Mouse (Mus musculus) heart, postnatal 0 days (tissue): ENCODE measurements at regions not wholly inside any gene's neighbourhood (a gene's known extent, or its start where the extent isn't known, plus 50 kb on each side); places are given as distances from the start of the nearest gene placed in this dataset.

Experiments
- ATAC-seq: fragments of 200-750 bp; cut with Nextera tagmentation; 2 replicates; pipeline ENCODE4 v1.8.0; 2017; ENCODE audit warnings: low read depth, moderate number of reproducible peaks, moderate library complexity; ENCODE audit not compliant: insufficient read depth
- DNase-seq: peaks from one replicate; pipeline ENCODE4 v3.0.0-alpha.2; 2016; ENCODE audit warnings: low spot score
- H3K27ac ChIP-seq: fragments of 300-500 bp; sonication (generic); 2 replicates; pipeline ENCODE4 v1.5.1; 2014; ENCODE audit warnings: low read depth, mild to moderate bottlenecking
- H3K27me3 ChIP-seq: fragments of 300-500 bp; sonication (generic); 2 replicates; pipeline ENCODE4 v1.6.1; 2014; ENCODE audit warnings: low read length, mixed read lengths; ENCODE audit not compliant: control insufficient read depth, insufficient read depth
- H3K36me3 ChIP-seq: fragments of 300-500 bp; sonication (generic); replicated peaks from 2 replicates; pipeline ENCODE4 v1.6.1; 2014; ENCODE audit warnings: low read length, mixed read lengths; ENCODE audit not compliant: control insufficient read depth, insufficient read depth
- H3K4me1 ChIP-seq: fragments of 300-500 bp; sonication (generic); 2 replicates; pipeline ENCODE4 v1.6.1; 2014; ENCODE audit warnings: antibody characterized with exemption; ENCODE audit not compliant: control insufficient read depth, insufficient read depth
- H3K4me2 ChIP-seq: fragments of 300-500 bp; sonication (generic); 2 replicates; pipeline ENCODE4 v1.6.1; 2014; ENCODE audit warnings: low read depth, mild to moderate bottlenecking, low read length, moderate library complexity
- H3K4me3 ChIP-seq: fragments of 300-500 bp; sonication (generic); 2 replicates; pipeline ENCODE4 v1.5.1; 2014; ENCODE audit warnings: low read depth, low read length
- H3K9ac ChIP-seq: fragments of 300-500 bp; sonication (generic); replicated peaks from 2 replicates; pipeline ENCODE4 v1.6.1; 2014; ENCODE audit warnings: low read depth, low read length, mixed read lengths
- H3K9me3 ChIP-seq: fragments of 300-500 bp; sonication (generic); replicated peaks from 2 replicates; pipeline ENCODE4 v1.6.1; 2016; ENCODE audit warnings: low read length; ENCODE audit not compliant: control insufficient read depth
- CTCF ChIP-seq: IDR thresholded peaks from 2 replicates; pipeline ENCODE4 v1.5.1; 2016; ENCODE audit warnings: antibody characterized with exemption, control low read depth, low read depth
- EP300 ChIP-seq: IDR thresholded peaks from 2 replicates; pipeline ENCODE4 v1.6.1; 2016; ENCODE audit warnings: antibody characterized with exemption, low read depth
- WGBS: fragments of 180-500 bp; shearing (Covaris S2); extraction: QIAGEN DNeasy Blood & Tissue Kit; methylation state at CpG from one replicate; pipeline ENCODE4 v1.1.7; 2014; 5-methylcytosine and 5-hydroxymethylcytosine counted together

DNA sequence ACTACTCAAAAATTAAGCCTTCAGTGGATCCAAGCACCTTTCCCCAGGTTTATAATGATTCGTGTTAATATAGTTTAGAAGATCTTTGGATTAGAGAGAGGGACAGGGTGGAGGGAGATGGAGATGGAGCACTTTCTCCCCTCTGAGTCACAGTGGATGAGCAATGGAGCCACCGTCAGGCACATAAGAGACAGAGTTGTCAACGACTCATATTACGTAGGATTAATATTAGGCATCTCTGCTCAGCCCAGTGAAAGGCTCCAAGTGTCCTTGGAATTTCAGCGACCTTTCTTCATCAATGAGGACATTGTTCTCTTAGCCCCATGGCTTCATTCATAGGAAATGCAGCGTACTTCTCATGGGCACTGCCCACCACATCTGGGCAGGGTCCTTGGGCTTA lies 270.4 kb downstream of the Plpp3 start:
- Histone ChIP-seq H3K4me3 (no peak overlapping the region), H3K4me2 (no peak overlapping the region), H3K4me1 (no peaks in the 10 kb centered on the region), H3K9me3 (no peaks in the 10 kb centered on the region), H3K9ac (no peak overlapping the region), H3K27ac (no peak overlapping the region), H3K36me3 (no peaks in the 10 kb centered on the region), H3K27me3 (no peaks in the 10 kb centered on the region)
- ATAC-seq (no peak), DNase-seq (no peak)
- 82% methylated on average over 6 of the region's 6 CpGs for WGBS
- TF ChIP-seq CTCF (no peak), EP300 (no peak)

DNA sequence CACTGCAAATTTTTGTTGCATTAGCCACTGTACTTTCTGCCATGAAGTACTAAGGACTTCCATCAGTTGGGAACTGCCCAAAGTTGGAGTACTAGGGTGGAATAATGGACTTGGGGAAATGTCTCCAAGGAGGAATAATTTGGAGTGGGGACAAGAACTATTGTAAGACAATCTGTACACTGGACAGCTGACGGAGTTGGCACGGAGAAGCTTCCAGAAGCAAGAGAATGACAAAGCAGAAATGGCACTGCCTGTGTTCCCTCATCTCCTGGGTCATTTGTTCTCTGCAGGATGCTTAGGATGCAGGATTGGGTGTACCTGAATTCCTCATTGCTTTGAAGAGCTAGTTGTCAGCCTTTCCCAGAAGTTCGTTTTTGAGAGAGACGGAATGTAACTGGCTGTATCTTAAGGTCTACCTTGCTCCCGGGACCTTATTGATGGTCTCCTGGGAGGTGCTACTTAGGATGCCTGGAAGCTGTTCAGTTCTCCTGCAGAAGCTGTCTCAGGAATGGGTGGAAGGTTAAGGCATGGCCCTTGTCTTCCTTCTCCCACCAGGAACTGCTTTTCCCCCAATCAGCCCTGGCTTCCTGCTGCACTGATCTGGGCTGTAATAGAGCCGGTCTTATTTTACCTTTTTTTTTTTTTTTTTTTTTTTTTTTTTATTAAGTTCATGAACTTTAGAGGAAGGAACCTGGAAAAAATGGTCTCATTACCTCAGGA lies 272.4 kb downstream of the Plpp3 start:
- WGBS = 82% methylated on average over 6 of the region's 6 CpGs
- Histone ChIP-seq H3K4me1 (no peaks in the 10 kb centered on the region), H3K4me3 (no peak overlapping the region), H3K27ac (no peak overlapping the region), H3K9ac (no peak overlapping the region), H3K27me3 (no peaks in the 10 kb centered on the region), H3K9me3 (peaks cover 4% of the 10 kb centered on the region; the same call in 1 of the 2 replicates), H3K4me2 (no peak overlapping the region), H3K36me3 (no peaks in the 10 kb centered on the region)
- TF ChIP-seq CTCF (no peak), EP300 (no peak)
- no peak for ATAC-seq
- DNase-seq = no peak

GRCm38 (mm10) chr4:105432461-105432860 lies 275.3 kb downstream of the Plpp3 start:
- H3K9me3 ChIP-seq = peaks cover 4% of the 10 kb centered on the region; the same call in 1 of the 2 replicates
- H3K27me3 ChIP-seq = no peaks in the 10 kb centered on the region
- no peak overlapping the region for H3K4me2 ChIP-seq
- 67% methylated on average over 4 of the region's 4 CpGs for WGBS
- DNase-seq = no peak
- ATAC-seq = no peak
- peaks cover 15% of the 10 kb centered on the region; the same call in 1 of the 2 replicates for H3K4me1 ChIP-seq
- no peak overlapping the region for H3K9ac ChIP-seq
- TF ChIP-seq EP300 (no peak), CTCF (no peak)
- no peaks in the 10 kb centered on the region for H3K36me3 ChIP-seq
- H3K27ac ChIP-seq = no peak overlapping the region
- no peak overlapping the region for H3K4me3 ChIP-seq

GRCm38 (mm10) chr4:105437141-105437540 lies 280.0 kb downstream of the Plpp3 start:
- WGBS = 25% methylated on average over 5 of the region's 5 CpGs
- H3K36me3 ChIP-seq = no peaks in the 10 kb centered on the region
- H3K4me1 ChIP-seq = peaks cover 15% of the 10 kb centered on the region; the same call in 1 of the 2 replicates
- TF ChIP-seq CTCF (no peak), EP300 (no peak)
- H3K27me3 ChIP-seq = no peaks in the 10 kb centered on the region
- no peak overlapping the region for H3K4me2 ChIP-seq
- no peak for ATAC-seq
- peak; percentile 49 for DNase-seq
- H3K9me3 ChIP-seq = peaks cover 4% of the 10 kb centered on the region; the same call in 1 of the 2 replicates
- H3K27ac ChIP-seq = no peak overlapping the region
- H3K9ac ChIP-seq = no peak overlapping the region
- no peak overlapping the region for H3K4me3 ChIP-seq

DNA sequence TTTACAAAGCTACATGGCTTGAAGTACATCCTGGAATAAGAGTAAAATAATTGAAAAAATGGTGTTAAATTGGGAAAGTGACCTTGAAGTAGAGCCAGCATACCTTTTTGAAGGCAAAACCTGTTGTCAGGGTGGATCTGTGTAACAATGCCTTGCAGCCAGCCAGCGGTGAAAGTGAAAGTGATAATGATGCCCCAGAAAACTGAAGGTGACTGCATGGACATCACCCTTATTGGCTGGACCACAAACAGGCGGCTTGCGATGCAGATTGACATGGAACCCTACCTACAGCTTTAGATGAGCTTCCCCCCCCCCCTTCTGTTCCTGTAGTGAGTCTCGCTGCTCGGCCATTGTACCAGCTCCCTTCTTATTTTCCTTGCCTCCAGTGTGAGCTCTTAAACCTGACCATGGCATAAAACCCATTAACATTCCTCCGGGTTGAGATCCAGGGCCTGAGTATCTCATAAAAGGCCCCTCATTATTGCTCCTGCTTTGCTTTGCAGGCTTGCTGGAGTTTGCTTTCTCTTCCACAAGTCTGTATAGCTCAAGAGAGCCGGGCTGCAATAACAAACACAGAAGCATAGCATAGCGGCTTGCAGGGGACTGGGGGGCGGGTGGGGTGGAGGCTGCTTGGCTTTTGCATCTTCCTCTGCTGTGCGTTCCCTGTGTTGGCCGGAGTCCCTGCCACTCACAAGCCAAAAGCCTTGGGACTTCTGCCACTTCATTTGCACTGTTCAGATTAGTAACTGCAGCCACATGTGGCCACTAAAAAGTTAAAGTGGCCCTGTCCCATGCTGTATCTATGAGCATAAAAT lies 292.1 kb downstream of the Plpp3 start:
- ATAC-seq (no peak), DNase-seq (no peak)
- no peak overlapping the region for H3K4me2 ChIP-seq
- 64% methylated on average over 11 of the region's 11 CpGs for WGBS
- no peaks in the 10 kb centered on the region for H3K4me1 ChIP-seq
- no peaks in the 10 kb centered on the region for H3K36me3 ChIP-seq
- H3K4me3 ChIP-seq = no peak overlapping the region
- TF ChIP-seq CTCF (no peak), EP300 (no peak)
- H3K9me3 ChIP-seq = 0 out of 2 replicates have a peak, but pooled peaks cover 1% of the 10 kb centered on the region
- no peak overlapping the region for H3K9ac ChIP-seq
- H3K27me3 ChIP-seq = no peaks in the 10 kb centered on the region
- H3K27ac ChIP-seq = no peak overlapping the region
